Mouse (Mus musculus) gastrocnemius, postnatal 25 days (tissue): ENCODE data around the gene Mtr. TPM values are rescaled to one million over a fixed set of nuclear protein-coding genes. Genes with fewer than 3 reads are reported as not detected.

Source experiments
- DNase-seq: peaks from one replicate; pipeline ENCODE4 v3.0.0; 2022
- total RNA-seq, 2 experiments: library from RNA; stranded (reverse); gene quantifications; 1 replicate in 1 of 2; 2 replicates in 1 of 2; pipeline ENCODE4 v1.2.3; 2021

Mtr gene
- total RNA-seq, 2 experiments from 2014 or later, result 14.3 to 14.9 TPM

DNA sequence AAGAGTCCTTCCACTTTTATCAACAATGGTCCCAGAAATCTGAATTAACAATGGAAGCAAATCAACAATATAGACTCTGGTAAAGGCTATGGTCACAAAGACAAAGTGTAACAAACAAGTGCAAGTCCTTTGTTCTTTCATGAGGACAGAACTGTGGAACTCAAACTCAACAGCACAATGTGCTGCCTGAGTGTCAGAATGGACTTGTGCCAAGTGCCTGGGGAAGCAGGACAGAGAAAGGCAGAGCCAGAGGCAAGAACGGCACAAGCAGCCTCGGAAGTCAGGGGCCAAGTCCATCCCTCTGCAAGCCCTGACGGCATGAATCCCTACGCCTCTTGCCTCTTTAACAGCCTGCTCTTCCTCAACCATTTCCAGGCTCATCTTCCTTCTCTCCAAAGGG is 13.9 kb downstream of the Mtr start:
- no peak for DNase-seq

DNA sequence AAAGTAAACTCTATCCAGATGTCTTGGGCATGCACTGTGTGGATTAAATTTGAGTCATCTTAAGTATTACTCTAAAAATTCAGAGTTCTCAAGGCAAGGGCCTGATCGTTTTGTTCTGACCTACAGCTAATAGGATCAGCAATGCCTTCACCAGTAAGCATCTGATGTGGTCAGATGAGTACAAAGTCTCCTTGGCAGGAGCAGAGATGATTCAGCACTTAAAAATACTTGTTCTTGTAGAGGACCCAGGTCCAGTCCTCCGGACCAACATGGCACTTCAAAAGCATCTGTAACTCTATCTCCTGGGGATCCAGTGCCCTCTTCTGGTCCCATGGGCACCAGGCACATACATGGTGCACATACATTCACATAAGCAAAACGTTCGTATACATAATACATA is 25.8 kb downstream of the Mtr start:
- DNase-seq, result no peak

DNA sequence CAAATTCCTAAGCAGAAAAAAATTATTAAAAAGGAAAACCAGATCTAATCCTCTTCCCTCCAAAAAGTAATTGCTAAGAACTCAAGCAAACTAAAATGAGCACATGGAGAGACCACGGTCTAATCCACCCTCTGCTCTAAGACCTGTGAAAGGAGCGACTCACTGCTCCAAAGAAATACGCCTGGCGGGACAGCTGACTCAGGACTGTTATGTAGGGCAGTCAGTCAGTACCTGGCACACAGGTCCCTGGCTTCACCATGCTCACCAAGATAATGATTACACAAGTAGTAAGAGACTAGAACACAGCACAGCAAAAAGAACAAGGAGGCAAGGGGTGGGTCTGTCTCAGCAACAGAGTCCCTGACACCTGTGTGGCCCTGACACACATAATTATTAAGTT is 29.7 kb downstream of the Mtr start:
- DNase-seq, result peak; percentile 19

DNA sequence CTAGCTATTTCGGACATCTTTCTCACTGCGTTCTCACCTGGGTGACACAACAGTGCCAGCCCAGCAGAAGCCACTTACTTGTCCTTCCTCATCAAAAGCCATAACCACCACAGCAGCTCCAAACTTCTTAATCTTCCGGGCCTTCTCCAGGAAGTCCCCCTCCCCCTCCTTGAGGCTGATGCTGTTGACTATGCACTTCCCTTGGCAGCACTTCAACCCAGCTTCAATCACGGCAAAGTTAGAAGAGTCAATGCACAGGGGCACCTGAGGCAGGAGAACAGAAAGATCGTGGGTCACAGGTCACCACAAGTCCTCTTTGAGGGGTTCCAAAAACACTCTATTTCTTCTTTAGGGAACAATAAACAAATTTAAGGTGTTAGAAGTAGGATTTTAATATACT is 30.3 kb downstream of the Mtr start:
- no peak for DNase-seq

DNA sequence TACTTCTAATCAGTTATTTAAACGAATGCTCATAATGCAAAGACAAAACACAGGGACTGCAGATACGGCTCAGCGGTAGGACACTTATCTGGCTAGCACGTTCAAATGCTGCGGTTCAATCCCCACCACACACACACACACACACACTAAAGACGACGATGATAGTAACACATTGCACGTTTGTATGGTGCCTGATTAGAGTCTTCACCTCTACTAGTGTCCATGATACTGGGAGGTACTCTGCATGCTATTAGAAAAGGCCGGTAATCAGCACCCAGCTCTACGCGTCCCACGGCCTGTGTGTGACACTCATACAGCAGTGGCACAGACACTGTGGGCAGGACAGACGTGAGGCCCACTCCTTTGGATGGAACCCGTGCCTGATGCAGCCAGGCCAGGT is 39.3 kb downstream of the Mtr start:
- no peak for DNase-seq

DNA sequence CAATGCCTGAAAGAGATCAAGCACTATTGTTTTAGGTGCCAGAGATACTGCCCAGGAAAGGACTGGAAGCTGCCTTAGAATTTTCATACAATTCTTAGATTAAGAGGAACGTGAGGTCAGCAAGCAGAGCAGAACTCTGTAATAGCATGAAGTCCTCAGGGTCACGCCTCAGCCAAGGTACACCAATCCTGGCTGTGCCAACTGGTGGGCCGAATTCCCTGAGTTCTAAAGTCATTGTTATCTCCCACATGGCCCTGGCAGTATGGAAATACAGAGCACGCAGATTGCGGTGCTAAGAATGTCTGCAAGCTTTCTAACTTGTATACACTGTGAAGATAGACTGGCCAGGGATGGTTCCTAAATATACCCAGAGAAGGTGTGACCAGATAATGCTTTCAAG is 43.0 kb downstream of the Mtr start:
- no peak for DNase-seq

- DNase-seq, result peak; percentile 17
These were observed 46.9 kb downstream of the Mtr start for GRCm38 (mm10) chr13:12211058-12211457.

DNA sequence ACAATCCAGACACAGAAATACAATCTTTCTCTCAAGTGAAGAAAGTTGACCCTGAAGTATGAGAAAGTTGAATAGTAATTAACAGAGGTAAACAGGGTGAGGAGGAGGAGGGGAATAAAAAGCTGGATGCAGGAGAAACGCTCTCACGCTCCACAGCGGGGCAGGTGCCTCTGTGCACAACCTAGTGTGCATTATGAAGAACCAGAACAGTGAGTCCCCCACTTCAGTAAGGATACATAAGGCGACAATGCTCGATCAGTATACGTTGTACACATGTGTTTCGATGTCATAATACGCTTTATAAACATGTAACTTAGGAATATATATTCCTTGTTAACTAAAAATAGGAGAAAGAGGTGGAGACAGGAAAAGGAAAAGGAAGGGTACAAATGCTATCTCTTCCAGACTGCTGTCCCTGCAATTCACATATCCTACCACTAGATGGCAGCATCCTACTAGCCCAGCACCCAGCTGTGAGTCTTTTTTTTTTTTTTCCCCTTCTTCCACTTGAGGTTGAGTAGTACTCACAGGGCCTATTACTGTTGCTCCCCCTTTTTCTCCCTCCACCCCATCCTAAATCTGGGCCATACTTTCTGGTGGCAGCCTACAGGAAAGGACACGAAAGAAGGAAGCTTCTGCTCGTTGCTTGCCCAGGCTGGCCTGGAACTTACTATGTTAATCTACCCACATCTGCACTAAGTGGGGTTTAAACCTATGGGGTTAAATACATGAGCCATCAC is 47.7 kb downstream of the Mtr start:
- DNase-seq, result peak; percentile 38

DNA sequence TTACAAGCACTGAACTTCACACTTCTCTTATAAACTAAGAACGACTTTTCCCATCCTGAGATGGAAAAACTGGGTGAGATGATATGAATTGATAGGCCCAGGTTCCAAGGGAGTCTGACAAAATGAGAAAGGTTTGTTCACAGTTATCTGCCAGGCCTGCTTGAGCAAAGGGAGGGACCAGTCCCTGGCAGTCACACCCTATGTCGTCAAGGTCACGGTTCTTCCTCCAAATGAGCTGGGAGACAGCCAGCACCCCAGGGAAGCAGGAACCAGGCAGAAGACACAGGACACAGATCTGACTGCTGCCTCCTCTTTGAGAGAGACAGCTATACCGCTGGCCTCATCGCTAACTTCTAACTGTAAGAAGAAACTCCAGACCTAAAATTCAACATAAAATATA is 57.5 kb downstream of the Mtr start:
- no peak for DNase-seq

DNA sequence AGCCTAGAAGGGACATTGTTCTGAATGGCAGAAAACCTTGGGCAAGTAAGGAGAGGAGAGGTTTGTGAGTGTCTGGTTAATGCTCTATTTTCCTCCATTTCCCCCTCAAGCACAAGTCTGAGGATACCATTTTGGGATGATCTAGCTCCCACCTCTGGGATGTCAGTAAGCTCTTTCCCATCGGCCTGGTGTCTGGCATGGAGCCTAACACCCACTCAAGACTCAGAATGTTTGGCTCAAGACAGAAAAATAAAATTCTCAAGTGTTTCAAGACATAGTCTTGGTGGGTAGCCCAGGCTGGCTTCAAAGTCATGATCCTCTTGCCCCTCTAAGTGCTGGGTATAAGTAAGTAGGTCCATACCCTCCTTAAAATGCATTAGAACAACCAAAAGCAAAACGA is 59.4 kb downstream of the Mtr start:
- DNase-seq, result no peak

DNA sequence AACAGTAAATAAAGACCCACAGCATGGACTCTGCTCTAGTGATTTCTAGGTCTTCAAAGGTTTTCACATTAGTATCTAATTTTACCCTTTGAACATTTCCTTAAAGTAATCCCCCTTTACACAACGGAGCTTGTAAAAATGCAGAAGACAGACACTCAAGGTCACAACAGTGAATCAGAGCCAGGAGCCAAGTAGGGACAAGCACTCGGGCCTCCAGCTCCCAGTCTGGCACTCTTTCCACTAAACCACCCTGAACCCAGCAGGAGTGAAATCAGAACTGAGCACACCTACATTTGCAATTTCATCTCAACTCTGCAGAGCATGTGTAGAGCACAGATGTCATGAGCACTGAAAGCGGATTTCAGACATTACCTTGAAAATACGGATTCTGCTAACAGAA is 61.1 kb downstream of the Mtr start:
- DNase-seq, result no peak

DNA sequence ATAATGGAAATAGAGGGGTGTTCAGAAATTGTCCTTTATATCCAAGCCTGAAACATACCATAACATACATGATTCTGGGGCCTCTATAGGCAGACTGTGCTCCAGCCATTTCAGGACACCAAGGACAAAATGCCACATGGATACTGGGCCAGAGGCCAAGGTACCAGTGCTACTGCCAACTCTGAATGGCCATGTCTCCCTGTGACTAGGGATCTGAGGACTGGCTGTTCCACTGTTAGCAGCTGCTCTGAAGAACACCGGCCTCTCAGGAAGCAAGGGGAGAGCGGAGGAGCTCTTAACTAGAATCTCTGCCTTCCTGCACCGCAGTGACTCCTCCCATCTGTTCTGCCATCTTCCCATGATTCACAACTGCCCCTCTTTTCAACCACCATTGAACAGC is 61.9 kb downstream of the Mtr start:
- peak; percentile 46 for DNase-seq

DNA sequence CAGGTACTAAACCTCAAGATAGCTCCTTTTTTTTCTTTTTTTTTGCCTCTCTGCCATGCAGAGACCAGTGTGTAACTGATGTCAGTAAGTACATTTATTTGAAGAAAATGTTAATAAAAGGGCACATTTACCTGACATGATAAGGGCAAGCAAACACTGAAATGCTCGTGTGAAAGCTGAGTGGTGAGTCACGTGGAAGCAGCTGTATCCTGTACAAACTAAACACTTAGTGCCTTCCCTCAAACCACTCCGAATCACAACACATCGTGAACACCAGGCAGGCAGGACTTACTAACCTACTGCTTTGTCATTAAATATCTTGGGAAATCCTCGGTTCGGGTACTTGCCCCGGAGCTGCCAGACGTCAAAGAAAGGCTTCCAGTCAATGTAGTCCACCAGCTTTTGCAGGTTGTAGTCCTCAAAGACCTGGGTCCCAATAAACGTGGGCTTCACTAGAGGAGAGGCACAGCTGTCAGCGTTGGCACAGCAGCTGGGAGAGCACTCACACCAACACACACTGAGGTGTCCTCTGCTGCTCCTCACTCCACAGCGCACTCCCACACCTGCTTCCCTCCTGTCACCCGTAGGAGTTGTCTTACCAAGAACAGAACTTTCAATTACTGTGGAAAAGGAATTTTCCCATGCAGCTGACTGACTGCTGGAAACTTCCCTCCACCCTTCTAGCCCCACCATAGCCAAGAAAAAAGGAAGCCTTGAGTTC is 62.8 kb downstream of the Mtr start:
- DNase-seq, result no peak

- no peak for DNase-seq
These were observed 68.7 kb downstream of the Mtr start for GRCm38 (mm10) chr13:12189219-12189618.

GRCm38 (mm10) chr13:12188804-12189203 is 69.1 kb downstream of the Mtr start:
- no peak for DNase-seq

DNA sequence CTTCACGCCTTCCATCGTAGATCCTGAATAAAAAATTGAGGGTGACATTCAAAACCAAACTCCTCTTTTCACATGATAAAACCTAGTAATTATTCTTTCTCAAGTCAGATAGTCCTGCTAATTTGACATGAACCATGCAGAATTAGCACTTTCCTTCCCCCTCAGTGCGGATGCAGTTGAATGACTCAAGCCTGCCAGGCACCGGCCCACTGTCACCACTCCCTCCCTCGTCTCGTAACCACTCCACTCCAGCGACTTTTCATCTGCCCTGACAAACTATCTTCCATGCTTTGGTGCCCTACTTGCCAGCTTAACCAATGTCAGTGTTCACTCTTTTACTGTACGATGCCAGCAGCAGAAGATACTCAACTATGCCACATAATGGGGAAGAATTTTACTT is 78.4 kb downstream of the Mtr start:
- DNase-seq, result no peak

DNA sequence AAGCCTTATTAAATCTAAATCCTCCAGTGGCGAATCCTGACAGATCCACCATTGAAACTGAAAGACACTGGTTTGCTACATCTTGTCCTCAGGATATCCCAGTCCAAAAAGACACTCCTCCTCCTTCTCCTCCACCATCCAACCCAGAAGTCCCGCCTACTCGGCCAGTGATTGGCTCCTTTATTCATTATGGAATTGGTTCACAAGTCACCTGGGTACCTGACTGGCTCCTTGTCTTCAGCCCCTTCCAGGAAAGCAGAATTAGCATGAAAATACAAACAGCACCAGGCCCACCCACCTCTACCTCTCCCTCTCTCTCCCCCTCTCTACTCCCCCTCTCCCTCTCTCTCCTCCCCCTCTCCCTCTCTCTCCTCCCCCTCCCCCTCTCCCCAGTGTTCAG is 81.2 kb downstream of the Mtr start:
- no peak for DNase-seq

GRCm38 (mm10) chr13:12175988-12176736 is 81.8 kb downstream of the Mtr start:
- DNase-seq, result no peak

- DNase-seq, result no peak
These were observed 90.6 kb downstream of the Mtr start for GRCm38 (mm10) chr13:12167276-12167675.

- no peak for DNase-seq
These were observed 91.5 kb downstream of the Mtr start for GRCm38 (mm10) chr13:12166386-12166785.

- DNase-seq, result no peak
These were observed 92.4 kb downstream of the Mtr start for GRCm38 (mm10) chr13:12165461-12166058.

DNA sequence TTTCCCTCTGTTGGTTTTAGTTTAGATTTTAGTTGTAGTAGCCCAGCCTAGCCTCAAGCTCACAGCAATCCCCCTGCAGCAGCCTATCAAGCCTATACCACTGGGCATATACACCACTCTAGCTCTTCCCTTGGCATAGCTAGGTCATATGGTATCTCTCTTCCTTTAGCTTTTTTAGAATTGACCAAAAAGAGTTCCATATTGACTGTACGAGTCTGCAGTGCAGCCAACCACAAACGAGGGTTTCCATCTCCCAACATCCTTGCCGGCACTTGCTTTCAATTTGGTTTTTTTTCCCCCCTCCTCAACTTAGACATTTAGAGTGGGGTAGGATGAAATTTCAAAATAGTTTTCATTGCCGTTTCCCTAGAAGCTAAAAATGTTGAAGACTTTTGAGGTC is 95.5 kb downstream of the Mtr start:
- no peak for DNase-seq

GRCm38 (mm10) chr13:12160121-12160475 is 97.8 kb downstream of the Mtr start:
- DNase-seq, result peak; percentile 14
